Mouse (Mus musculus): ENCODE measurements around the gene Kif11.

DNA sequence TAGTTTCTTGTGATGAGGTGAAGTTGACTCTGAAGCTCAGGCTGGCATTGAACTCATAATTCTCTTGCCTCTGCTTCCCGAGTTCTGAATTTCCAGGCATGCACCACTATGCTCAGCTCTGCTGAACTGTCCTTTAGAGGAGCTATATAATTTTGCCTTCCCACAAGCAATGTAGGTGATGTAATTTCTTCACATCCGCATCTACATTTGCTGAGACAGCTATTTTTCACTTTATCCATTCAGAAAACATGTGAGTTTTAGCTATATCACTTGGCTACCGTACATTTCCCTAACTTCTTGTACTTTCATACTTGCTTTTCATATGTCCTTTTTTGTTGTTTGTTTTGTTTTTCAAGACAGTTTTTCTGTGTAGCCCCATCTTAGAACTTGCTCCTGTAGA lies 20.1 kb downstream of the Kif11 start:
- TF ChIP-seq CTCF (IDR thresholded peaks at IDR 0.05; ENCODE audit: low read depth, low read length) (no peak), POLR2A (IDR thresholded peaks at IDR 0.05; ENCODE audit: extremely low read depth, insufficient read depth, low read length) (no peak)

All from liver, adult 2 months (tissue).